Mouse (Mus musculus): Measurements from ENCODE around the gene Spata5.
"Not testable (repeated sequence)": the region's sequence is repeated elsewhere in the genome, so short reads cannot be mapped to it uniquely, and the experiment has no call there.

Gene Spata5

GRCm38 (mm10) chr3:37516379-37516778, 96.7 kb downstream of the Spata5 start:
- no peak for DNase-seq

- no peak for DNase-seq
Measured at GRCm38 (mm10) chr3:37518611-37519010, 98.9 kb downstream of the Spata5 start.

- DNase-seq: no peak
Measured at GRCm38 (mm10) chr3:37520334-37521023, 100.8 kb downstream of the Spata5 start.

- DNase-seq: no peak
Measured at GRCm38 (mm10) chr3:37532079-37532478, 112.4 kb downstream of the Spata5 start.

- not testable (repeated sequence) for DNase-seq
Measured at GRCm38 (mm10) chr3:37540701-37541100, 121.0 kb downstream of the Spata5 start.

- no peak for DNase-seq
Measured at GRCm38 (mm10) chr3:37546351-37546750, 126.7 kb downstream of the Spata5 start.

GRCm38 (mm10) chr3:37550190-37550589, 130.5 kb downstream of the Spata5 start:
- DNase-seq: no peak

- DNase-seq: no peak
Measured at GRCm38 (mm10) chr3:37550594-37550993, 130.9 kb downstream of the Spata5 start.

GRCm38 (mm10) chr3:37551486-37551885, 131.8 kb downstream of the Spata5 start:
- peak; percentile 40 for DNase-seq

- DNase-seq: no peak
Measured at GRCm38 (mm10) chr3:37552244-37552643, 132.5 kb downstream of the Spata5 start.

- no peak for DNase-seq
Measured at GRCm38 (mm10) chr3:37553371-37554033, 133.8 kb downstream of the Spata5 start.

- no peak for DNase-seq
Measured at GRCm38 (mm10) chr3:37556412-37557113, 136.9 kb downstream of the Spata5 start.

GRCm38 (mm10) chr3:37557741-37558479, 138.2 kb downstream of the Spata5 start:
- no peak for DNase-seq

GRCm38 (mm10) chr3:37559339-37559738, 139.6 kb downstream of the Spata5 start:
- DNase-seq: no peak

- no peak for DNase-seq
Measured at GRCm38 (mm10) chr3:37561466-37561865, 141.8 kb downstream of the Spata5 start.

- no peak for DNase-seq
Measured at GRCm38 (mm10) chr3:37566097-37566496, 146.4 kb downstream of the Spata5 start.

GRCm38 (mm10) chr3:37567505-37567904, 147.8 kb downstream of the Spata5 start:
- DNase-seq: no peak

- peak; percentile 5 for DNase-seq
Measured at GRCm38 (mm10) chr3:37568780-37569179, 149.1 kb downstream of the Spata5 start.

- peak; percentile 78 for DNase-seq
Measured at GRCm38 (mm10) chr3:37569661-37570566, 150.2 kb downstream of the Spata5 start.

GRCm38 (mm10) chr3:37571633-37572032, 151.9 kb downstream of the Spata5 start:
- no peak for DNase-seq

- no peak for DNase-seq
Measured at GRCm38 (mm10) chr3:37572066-37572465, 152.4 kb downstream of the Spata5 start.

GRCm38 (mm10) chr3:37576840-37577239, 157.1 kb downstream of the Spata5 start:
- DNase-seq: no peak

Data from retina, postnatal 1 day (tissue).